Mouse (Mus musculus): Measurements from ENCODE around the gene Fam192a.

Gene Fam192a

GRCm38 (mm10) chr8:94571896-94572295 lies 29.9 kb downstream of the Fam192a start:
- in situ Hi-C loops (cut with MseI, MboI) = no loop called here

GRCm38 (mm10) chr8:94569419-94569818 lies 32.4 kb downstream of the Fam192a start:
- in situ Hi-C loops (cut with MseI, MboI) = no loop called here

- in situ Hi-C loops (cut with MseI, MboI) = no loop called here
Measured at GRCm38 (mm10) chr8:94568098-94568497, 33.7 kb downstream of the Fam192a start.

- in situ Hi-C loops (cut with MseI, MboI) = no loop called here
Measured at GRCm38 (mm10) chr8:94567159-94567849, 34.5 kb downstream of the Fam192a start.

GRCm38 (mm10) chr8:94566446-94567158 lies 35.2 kb downstream of the Fam192a start:
- in situ Hi-C loops (cut with MseI, MboI) = no loop called here

GRCm38 (mm10) chr8:94566033-94566432 lies 35.8 kb downstream of the Fam192a start:
- in situ Hi-C loops (cut with MseI, MboI) = no loop called here

- in situ Hi-C loops (cut with MseI, MboI) = no loop called here
Measured at GRCm38 (mm10) chr8:94564421-94564820, 37.4 kb downstream of the Fam192a start.

GRCm38 (mm10) chr8:94561256-94561655 lies 40.5 kb downstream of the Fam192a start:
- in situ Hi-C loops (cut with MseI, MboI) = no loop called here

- in situ Hi-C loops (cut with MseI, MboI) = no loop called here
Measured at GRCm38 (mm10) chr8:94557281-94557680, 44.5 kb downstream of the Fam192a start.

GRCm38 (mm10) chr8:94552696-94553095 lies 49.1 kb downstream of the Fam192a start:
- in situ Hi-C loops (cut with MseI, MboI) = no loop called here

GRCm38 (mm10) chr8:94551471-94552422 lies 50.0 kb downstream of the Fam192a start:
- in situ Hi-C loops (cut with MseI, MboI) = no loop called here

GRCm38 (mm10) chr8:94549998-94550397 lies 51.8 kb downstream of the Fam192a start:
- in situ Hi-C loops (cut with MseI, MboI) = no loop called here

GRCm38 (mm10) chr8:94549482-94549881 lies 52.3 kb downstream of the Fam192a start:
- in situ Hi-C loops (cut with MseI, MboI) = no loop called here

- in situ Hi-C loops (cut with MseI, MboI) = no loop called here
Measured at GRCm38 (mm10) chr8:94549041-94549440, 52.8 kb downstream of the Fam192a start.

GRCm38 (mm10) chr8:94543981-94544380 lies 57.8 kb downstream of the Fam192a start:
- in situ Hi-C loops (cut with MseI, MboI) = no loop called here

GRCm38 (mm10) chr8:94540889-94541795 lies 60.7 kb downstream of the Fam192a start:
- in situ Hi-C loops (cut with MseI, MboI) = no loop called here

GRCm38 (mm10) chr8:94540025-94540424 lies 61.8 kb downstream of the Fam192a start:
- in situ Hi-C loops (cut with MseI, MboI) = no loop called here

- in situ Hi-C loops (cut with MseI, MboI) = no loop called here
Measured at GRCm38 (mm10) chr8:94537456-94537855, 64.3 kb downstream of the Fam192a start.

GRCm38 (mm10) chr8:94535631-94536030 lies 66.2 kb downstream of the Fam192a start:
- in situ Hi-C loops (cut with MseI, MboI) = no loop called here

- in situ Hi-C loops (cut with MseI, MboI) = no loop called here
Measured at GRCm38 (mm10) chr8:94534612-94535011, 67.2 kb downstream of the Fam192a start.

Measured in mouse trophoblast stem cell (cell line).